Mouse (Mus musculus): ENCODE measurements around the gene Rras.

DNA sequence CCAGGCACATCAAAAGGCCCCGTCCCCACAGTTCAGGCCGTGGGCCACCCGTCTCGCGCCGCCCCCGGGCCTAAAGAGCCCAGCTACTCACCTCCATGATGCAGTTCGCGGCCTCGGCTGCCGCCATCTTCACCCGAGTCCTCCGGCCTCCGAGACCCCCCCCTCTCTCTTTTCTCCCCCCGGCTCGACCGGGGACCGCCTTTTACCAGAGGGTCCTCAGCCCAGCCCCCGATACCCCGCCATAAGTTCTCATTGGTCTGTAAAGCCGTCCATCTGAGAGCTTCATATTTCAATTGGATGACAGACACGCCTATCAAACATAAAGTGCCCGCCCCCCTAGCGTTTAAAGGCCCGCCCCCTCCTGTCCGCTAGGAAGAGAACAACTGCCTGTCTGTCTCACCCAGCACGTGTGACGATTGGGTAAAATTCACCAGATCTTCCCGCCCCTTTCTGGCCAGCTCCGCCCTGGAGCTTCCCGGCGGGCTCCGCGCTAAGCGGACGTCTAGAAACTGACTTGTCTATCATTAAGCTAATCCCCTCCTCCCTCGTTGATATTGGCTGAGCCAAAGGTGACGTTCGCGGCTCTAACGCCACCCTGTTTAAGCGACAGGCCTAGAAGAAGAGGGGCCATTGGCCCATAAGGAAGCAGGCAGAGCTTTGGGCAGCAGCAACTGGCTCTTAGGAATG, 31.4 kb upstream of the Rras start, which contains the start of gene Prmt1:
- TF ChIP-seq SIN3A (IDR thresholded peaks at IDR 0.05; ENCODE audit: low read length), result no peak; the same call in 1 of the 2 replicates
- TF ChIP-seq CTCF (IDR thresholded peaks at IDR 0.05 in 2 of 3, conservative IDR thresholded peaks at IDR 0.05 in 1 of 3; ENCODE audit: control insufficient read depth in 1 of 3, insufficient read depth in 1 of 3, low read depth in 2 of 3, low read length in 3 of 3, poor library complexity in 1 of 3, severe bottlenecking in 1 of 3), result no peak
- TF ChIP-seq BHLHE40 (IDR thresholded peaks at IDR 0.05; ENCODE audit: borderline replicate concordance, low read depth, low read length), result no peak
- peak; percentile 82 for TF ChIP-seq HCFC1 (IDR thresholded peaks at IDR 0.05; ENCODE audit: low read depth, low read length)
- TF ChIP-seq TBP (IDR thresholded peaks at IDR 0.05; ENCODE audit: low read depth, low read length), result peak; percentile 71
- TF ChIP-seq MAFK (IDR thresholded peaks at IDR 0.05; ENCODE audit: borderline replicate concordance, low read depth, low read length), result no peak
- peak; percentile 40 for TF ChIP-seq TCF12 (IDR thresholded peaks at IDR 0.05; ENCODE audit: low read depth, low read length)
- TF ChIP-seq EP300 (IDR thresholded peaks at IDR 0.05; ENCODE audit: low read depth in 1 of 2, low read length in 2 of 2), result no peak
- no peak for TF ChIP-seq POLR2AphosphoS5 (IDR thresholded peaks at IDR 0.05; ENCODE audit: borderline replicate concordance, low read depth, low read length)
- TF ChIP-seq POLR2A (IDR thresholded peaks at IDR 0.05; ENCODE audit: control insufficient read depth in 1 of 2, insufficient read depth in 1 of 2, low read depth in 1 of 2, low read length in 2 of 2, poor library complexity in 1 of 2), result peak; percentile 50 to 79; a peak in 3 of 4 replicates

All from MEL (cell line).